Mouse (Mus musculus) lung, embryonic 14.5 days (tissue): ENCODE measurements at regions not wholly inside any gene's neighbourhood (a gene's known extent, or its start where the extent isn't known, plus 50 kb on each side); places are given as distances from the start of the nearest gene placed in this dataset.
"Not testable (repeated sequence)": the region's sequence is repeated elsewhere in the genome, so short reads cannot be mapped to it uniquely, and the experiment has no call there.

Experiments
- ATAC-seq: fragments of 200-750 bp; cut with Nextera tagmentation; 2 replicates; pipeline ENCODE4 v1.8.0; 2017; ENCODE audit warnings: mild to moderate bottlenecking, moderate TSS enrichment, moderate library complexity; ENCODE audit not compliant: insufficient read depth
- DNase-seq: peaks from one replicate; pipeline ENCODE4 v3.0.0-alpha.2; 2015
- H3K27ac ChIP-seq: fragments of 300-500 bp; sonication (generic); 2 replicates; pipeline ENCODE4 v1.5.1; 2014; ENCODE audit warnings: low read depth, mild to moderate bottlenecking, moderate library complexity
- H3K27me3 ChIP-seq: fragments of 300-500 bp; sonication (generic); 2 replicates; pipeline ENCODE4 v1.6.1; 2014; ENCODE audit warnings: low read length, control low read depth; ENCODE audit not compliant: insufficient read depth
- H3K36me3 ChIP-seq: fragments of 300-500 bp; sonication (generic); 2 replicates; pipeline ENCODE4 v1.6.1; 2014; ENCODE audit warnings: control low read depth; ENCODE audit not compliant: insufficient read depth
- H3K4me1 ChIP-seq: fragments of 300-500 bp; sonication (generic); 2 replicates; pipeline ENCODE4 v1.6.1; 2014; ENCODE audit warnings: antibody characterized with exemption, control low read depth; ENCODE audit not compliant: insufficient read depth
- H3K4me2 ChIP-seq: fragments of 300-500 bp; sonication (generic); 2 replicates; pipeline ENCODE4 v1.6.1; 2014; ENCODE audit warnings: mild to moderate bottlenecking
- H3K4me3 ChIP-seq: fragments of 300-500 bp; sonication (generic); 2 replicates; pipeline ENCODE4 v1.5.1; 2014; ENCODE audit warnings: low read depth, low read length
- H3K9ac ChIP-seq: fragments of 300-500 bp; sonication (generic); 2 replicates; pipeline ENCODE4 v1.6.1; 2014
- H3K9me3 ChIP-seq: fragments of 300-500 bp; sonication (generic); 2 replicates; pipeline ENCODE4 v1.6.1; 2016; ENCODE audit warnings: low read depth, low read length, control low read depth
- CTCF ChIP-seq: IDR thresholded peaks from 2 replicates; pipeline ENCODE4 v1.5.1; 2016; ENCODE audit warnings: antibody characterized with exemption, low read depth
- whole genome bisulfite sequencing: fragments of 180-500 bp; shearing (Covaris S2); extraction: QIAGEN DNeasy Blood & Tissue Kit; methylation state at CpG from one replicate; pipeline ENCODE4 v1.1.7; 2014; 5-methylcytosine and 5-hydroxymethylcytosine counted together

- Histone ChIP-seq H3K4me2 (no peak overlapping the region), H3K4me3 (no peak overlapping the region), H3K36me3 (no peaks in the 10 kb centered on the region), H3K9me3 (no peaks in the 10 kb centered on the region), H3K9ac (no peak overlapping the region), H3K27me3 (no peaks in the 10 kb centered on the region), H3K4me1 (no peaks in the 10 kb centered on the region), H3K27ac (no peak overlapping the region)
- 89% methylated on average over 2 of the region's 2 CpGs for WGBS
- no peak for TF ChIP-seq CTCF
- no peak for ATAC-seq
- no peak for DNase-seq
Measured at GRCm38 (mm10) chr12:115193482-115194103, 853.9 kb upstream of the Zfp386 start.

GRCm38 (mm10) chr12:115197322-115198117 is 850.0 kb upstream of the Zfp386 start:
- no peaks in the 10 kb centered on the region for H3K27me3 ChIP-seq
- H3K9me3 ChIP-seq = no peaks in the 10 kb centered on the region
- H3K36me3 ChIP-seq = no peaks in the 10 kb centered on the region
- 61% methylated on average over 4 of the region's 4 CpGs for WGBS
- no peak for TF ChIP-seq CTCF
- no peak overlapping the region for H3K27ac ChIP-seq
- DNase-seq = no peak
- no peak for ATAC-seq
- no peak overlapping the region for H3K4me3 ChIP-seq
- H3K4me1 ChIP-seq = no peaks in the 10 kb centered on the region
- H3K9ac ChIP-seq = no peak overlapping the region
- no peak overlapping the region for H3K4me2 ChIP-seq

GRCm38 (mm10) chr12:115207833-115208448 is 839.6 kb upstream of the Zfp386 start:
- H3K4me1 ChIP-seq, H3K4me3 ChIP-seq, H3K27me3 ChIP-seq, H3K4me2 ChIP-seq, H3K27ac ChIP-seq, ATAC-seq, H3K9ac ChIP-seq, H3K9me3 ChIP-seq, DNase-seq, H3K36me3 ChIP-seq: not testable (repeated sequence)
- 85% methylated on average over 2 of the region's 2 CpGs for WGBS

- Histone ChIP-seq H3K4me3 (no peak overlapping the region), H3K27ac (no peak overlapping the region), H3K9me3 (no peaks in the 10 kb centered on the region), H3K9ac (no peak overlapping the region), H3K27me3 (no peaks in the 10 kb centered on the region), H3K4me2 (no peak overlapping the region), H3K4me1 (no peaks in the 10 kb centered on the region), H3K36me3 (no peaks in the 10 kb centered on the region)
- ATAC-seq (no peak), DNase-seq (no peak)
- no peak for TF ChIP-seq CTCF
- 57% methylated on average over 2 of the region's 2 CpGs for WGBS
Measured at GRCm38 (mm10) chr12:115222671-115223070, 824.9 kb upstream of the Zfp386 start.

GRCm38 (mm10) chr12:115229965-115230364 is 817.6 kb upstream of the Zfp386 start:
- no peaks in the 10 kb centered on the region; the same call in 1 of the 2 replicates for H3K9me3 ChIP-seq
- no peak overlapping the region for H3K4me2 ChIP-seq
- H3K9ac ChIP-seq = no peak overlapping the region
- DNase-seq = no peak
- H3K36me3 ChIP-seq = no peaks in the 10 kb centered on the region
- H3K27ac ChIP-seq = no peak overlapping the region
- no peak overlapping the region for H3K4me3 ChIP-seq
- ATAC-seq = no peak
- H3K27me3 ChIP-seq = no peaks in the 10 kb centered on the region
- WGBS = 53% methylated on average over 1 of the region's 1 CpGs
- no peak for TF ChIP-seq CTCF
- H3K4me1 ChIP-seq = no peaks in the 10 kb centered on the region

- not testable (repeated sequence) for H3K4me2 ChIP-seq, DNase-seq
Measured at GRCm38 (mm10) chr12:115242661-115243060, 804.9 kb upstream of the Zfp386 start.

GRCm38 (mm10) chr12:115247298-115247697 is 800.2 kb upstream of the Zfp386 start:
- not testable (repeated sequence) for DNase-seq, H3K27ac ChIP-seq, H3K4me2 ChIP-seq, ATAC-seq, H3K9ac ChIP-seq, H3K9me3 ChIP-seq, H3K4me1 ChIP-seq, H3K36me3 ChIP-seq, H3K27me3 ChIP-seq, H3K4me3 ChIP-seq
- WGBS = 85% methylated on average over 3 of the region's 3 CpGs

More at GRCm38 (mm10) chr12:115242661-115243060, 804.9 kb upstream of the Zfp386 start:
- H3K9me3 ChIP-seq, ATAC-seq, H3K36me3 ChIP-seq, H3K4me1 ChIP-seq, H3K27ac ChIP-seq, H3K4me3 ChIP-seq, H3K27me3 ChIP-seq, H3K9ac ChIP-seq: not testable (repeated sequence)
- 83% methylated on average over 2 of the region's 2 CpGs for WGBS
